Mouse (Mus musculus) left cerebral cortex, adult 8-10 months (tissue): ENCODE measurements at regions not wholly inside any gene's neighbourhood (a gene's known extent, or its start where the extent isn't known, plus 50 kb on each side); places are given as distances from the start of the nearest gene placed in this dataset.

Source experiments
- DNase-seq, 2 experiments: peaks; one replicate each; pipeline ENCODE4 v3.0.0; 2022; ENCODE audit warnings: low spot score in 2 of 2

DNA sequence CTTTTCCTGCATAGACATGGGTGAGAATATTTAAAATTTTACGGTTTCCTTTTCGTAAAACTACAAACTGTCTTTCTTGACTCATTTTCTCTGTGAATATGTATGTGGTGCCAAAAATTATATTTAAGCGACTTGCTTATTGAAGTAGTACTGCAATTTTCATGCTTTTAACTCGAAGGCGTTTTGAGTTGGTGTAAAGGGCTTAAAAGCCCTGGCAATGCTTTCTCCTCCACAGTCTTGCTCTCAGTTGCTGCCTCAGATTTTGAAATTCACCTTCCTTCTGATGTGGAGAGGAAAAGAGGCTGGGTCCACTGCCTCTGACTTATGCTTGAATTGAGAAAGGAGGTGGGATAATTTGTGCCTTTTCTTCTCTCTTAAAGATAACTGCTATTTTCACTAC, 629.6 kb upstream of the Nrsn1 start:
- DNase-seq = no peak

DNA sequence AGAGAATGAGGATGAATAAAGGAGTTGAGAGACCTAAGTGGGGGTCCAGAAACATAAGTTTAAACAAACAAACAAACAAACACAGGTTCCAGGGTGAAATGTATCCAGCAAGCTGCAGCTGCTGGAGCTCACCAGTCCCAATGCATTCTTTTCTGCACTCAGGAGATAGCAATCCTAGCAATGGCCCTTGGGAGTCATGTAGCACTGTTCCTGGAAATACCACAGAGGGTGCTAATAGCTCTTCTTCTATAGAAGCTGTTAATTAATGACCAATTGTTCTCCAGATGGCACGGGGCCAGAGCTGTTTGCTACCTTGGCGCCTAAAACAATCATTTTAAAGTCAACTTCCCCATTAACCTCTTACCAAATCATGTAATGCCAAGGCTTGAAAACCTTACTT, 622.8 kb upstream of the Nrsn1 start:
- DNase-seq = no peak

DNA sequence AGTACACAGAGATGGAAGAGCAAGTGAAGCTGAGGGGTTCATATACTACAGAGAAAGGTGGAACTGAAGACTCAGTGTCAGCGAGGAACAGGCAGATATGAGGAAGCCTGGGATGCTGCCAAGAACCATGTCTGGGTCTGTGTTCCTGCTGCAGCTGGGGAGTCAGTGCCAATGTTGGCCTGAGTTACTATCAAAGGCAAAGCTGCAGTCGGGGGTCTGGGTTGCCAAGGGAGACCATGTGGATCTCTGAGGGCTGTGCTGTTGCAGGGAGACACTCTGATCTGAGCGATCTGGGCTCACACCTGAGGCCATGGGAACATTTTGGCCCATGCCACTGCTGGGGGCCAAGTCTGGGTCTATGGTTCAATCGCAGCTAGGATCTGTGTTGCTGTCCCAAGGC, 612.5 kb upstream of the Nrsn1 start:
- DNase-seq = no peak

- no peak for DNase-seq
Observed at GRCm38 (mm10) chr13:25868923-25869322, 598.6 kb upstream of the Nrsn1 start.

- DNase-seq = no peak
Observed at GRCm38 (mm10) chr13:25858207-25858606, 587.9 kb upstream of the Nrsn1 start.

GRCm38 (mm10) chr13:25857569-25857968, 587.3 kb upstream of the Nrsn1 start:
- no peak for DNase-seq

DNA sequence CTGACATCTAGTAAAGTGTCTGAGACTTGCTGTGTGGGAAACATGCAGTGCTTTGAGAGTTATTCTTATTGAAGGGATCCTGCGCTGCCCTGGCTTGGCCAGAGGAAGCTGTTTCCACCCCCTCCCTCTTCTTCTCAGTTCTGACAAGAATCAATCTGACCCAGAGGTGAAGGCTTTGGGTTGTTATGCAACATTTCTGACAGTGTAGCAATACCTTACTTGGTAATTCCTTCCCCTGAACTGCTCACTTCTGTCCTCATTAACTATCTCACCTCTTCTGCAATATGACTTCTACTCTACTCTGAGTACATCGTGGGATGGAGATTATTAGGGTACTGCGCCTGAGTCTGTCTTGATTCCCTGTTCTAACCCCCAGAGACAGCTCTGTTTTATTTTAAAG, 586.8 kb upstream of the Nrsn1 start:
- no peak for DNase-seq

DNA sequence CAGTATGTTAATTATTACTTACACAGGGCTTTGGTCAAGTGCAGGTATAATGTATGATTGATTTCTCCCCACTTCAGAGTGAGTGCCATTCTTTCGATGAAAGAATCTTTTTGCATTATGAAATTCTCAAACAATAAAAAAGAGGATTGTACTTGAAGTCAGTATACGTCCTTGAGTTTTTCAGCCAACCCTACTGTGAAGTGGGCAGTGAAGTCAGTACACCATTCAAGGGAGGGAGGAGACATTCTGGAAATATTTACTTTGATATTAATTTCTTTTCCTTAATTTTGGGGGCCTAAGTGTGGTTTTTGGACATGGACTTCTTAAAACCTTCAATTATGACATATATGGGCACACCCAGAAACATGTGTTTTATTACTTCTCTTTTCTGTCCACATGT, 586.2 kb upstream of the Nrsn1 start:
- DNase-seq = no peak

DNA sequence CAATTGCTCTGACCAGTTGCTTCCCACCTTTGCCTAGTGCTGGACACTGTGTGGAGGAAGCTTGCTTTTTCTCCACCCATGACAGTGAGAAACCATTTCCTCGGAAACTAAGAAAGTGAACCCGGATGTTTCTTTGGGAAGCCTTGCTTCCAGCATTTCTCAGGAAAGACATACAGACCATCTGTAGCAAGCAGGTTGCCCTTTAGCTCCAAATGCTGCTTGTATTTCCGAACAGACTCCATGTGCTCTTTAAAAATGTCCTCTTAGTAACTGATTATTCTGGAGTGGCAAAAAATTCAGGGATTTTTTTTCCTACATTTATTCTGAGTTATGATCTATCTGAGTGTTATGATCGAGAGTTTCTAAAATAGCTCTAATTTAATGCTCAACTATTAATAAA, 577.9 kb upstream of the Nrsn1 start:
- DNase-seq = no peak

GRCm38 (mm10) chr13:25838237-25838636, 567.9 kb upstream of the Nrsn1 start:
- no peak for DNase-seq

DNA sequence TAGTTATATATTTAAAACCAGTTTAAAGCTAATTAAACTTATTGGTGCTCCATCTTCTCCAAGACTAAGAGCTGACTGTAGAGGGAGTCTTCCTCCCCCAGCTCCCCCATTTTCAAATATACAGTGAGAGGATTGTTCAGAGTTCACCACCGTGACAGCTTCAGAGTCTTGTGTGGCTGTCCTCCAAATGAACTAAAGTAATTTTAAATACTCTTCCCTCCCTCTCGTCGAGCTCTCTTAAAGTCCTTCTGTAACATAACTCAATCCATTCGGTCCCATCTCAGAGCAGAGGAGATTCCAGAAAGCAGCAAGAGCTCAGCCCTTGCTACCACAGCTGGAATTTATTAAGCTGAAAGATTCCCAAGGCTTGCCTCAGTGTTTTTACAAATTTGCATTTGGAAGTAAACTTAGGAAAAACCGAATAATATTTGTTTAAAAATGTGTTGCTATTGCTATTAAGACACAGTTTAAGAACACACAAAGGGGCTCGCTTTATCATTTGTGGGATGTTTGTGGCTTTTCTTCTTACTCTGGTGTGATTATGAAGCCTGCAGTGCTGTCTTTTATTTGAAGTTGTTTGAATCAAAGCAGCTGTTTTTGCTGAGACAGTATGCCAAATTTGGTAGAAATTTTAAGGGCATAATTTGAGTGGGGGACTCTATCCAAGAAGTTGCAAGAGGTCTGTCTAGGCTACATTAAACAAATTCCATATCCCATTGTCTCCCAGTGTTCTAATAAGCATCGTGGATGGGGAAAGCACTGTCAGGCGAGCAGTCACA, 559.0 kb upstream of the Nrsn1 start:
- DNase-seq = no peak

- DNase-seq = no peak
Observed at GRCm38 (mm10) chr13:25808564-25809253, 538.4 kb upstream of the Nrsn1 start.

DNA sequence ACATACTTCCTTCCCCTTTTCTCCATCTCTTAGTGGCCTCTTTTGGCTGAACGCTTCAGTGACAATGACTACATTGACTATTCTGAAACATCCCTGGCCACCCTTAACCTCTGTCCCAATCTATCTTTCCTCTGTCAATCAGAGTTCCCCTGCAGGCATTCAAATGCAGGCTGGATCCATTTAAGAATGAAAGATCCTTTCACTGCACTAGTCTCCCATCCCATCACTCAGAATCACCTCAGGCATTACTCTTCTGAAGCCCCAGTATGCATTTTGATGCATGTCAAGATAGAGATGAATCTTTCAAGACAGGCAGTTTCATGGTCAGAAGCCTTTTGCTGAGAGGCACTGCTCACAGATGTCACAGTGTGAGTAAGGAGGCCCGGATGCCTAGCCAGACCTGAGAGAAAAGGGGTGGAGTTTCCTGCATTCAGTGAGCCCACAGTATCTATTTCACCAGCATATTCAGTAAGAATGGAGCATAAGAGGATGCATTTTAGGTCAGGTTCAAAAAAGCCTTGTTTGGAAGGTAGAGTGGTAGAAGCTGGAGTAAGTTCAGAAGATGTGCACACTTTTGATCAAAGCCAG, 523.0 kb upstream of the Nrsn1 start:
- DNase-seq = no peak

- DNase-seq = no peak
Observed at GRCm38 (mm10) chr13:25781161-25781560, 510.9 kb upstream of the Nrsn1 start.

DNA sequence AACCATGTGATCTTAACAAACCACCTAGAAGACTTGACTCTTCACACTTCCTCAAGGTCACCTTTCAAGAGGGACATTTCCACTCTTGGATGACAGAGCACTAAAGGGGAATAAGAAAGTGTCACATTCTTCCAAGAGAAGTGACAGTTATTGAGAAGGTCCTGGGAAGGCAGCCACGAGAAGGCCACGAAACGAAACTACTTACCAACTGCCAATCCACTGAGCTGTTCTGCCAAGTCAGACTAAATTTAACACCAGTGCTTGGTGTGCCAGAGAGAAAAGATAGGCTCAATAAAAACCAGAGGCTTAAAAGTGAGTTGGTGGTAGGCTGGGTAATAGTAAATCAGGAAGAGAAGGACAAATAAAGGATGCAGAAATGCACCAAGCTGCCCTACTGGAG, 507.4 kb upstream of the Nrsn1 start:
- no peak for DNase-seq

GRCm38 (mm10) chr13:25774586-25775182, 504.4 kb upstream of the Nrsn1 start:
- no peak for DNase-seq

DNA sequence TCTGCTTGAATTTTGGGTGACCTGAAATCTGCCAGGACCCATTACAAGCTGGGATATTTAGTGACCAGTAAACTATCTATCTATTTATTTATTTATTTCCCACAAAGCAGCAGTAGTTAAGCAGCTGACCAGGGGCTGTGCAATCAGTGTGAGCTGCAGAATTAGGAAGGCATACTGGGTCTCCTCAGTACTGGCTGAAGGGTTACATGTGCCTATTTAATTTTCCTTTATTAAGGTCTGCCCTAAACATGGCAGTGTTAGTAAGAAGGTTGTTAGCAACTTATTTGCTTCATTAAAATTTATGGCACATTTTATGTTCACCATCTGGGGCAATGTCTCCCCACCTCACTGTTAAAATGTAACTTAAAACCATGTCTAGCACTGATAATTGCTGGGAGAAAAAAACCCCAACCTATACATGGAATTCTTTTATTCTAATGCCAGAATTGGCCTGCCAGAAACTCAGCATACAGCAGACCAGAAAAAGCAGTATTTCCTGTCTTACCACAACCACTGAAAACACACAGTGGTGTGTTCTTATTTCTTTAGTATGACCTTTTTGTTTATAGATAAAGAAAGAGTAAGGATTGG, 484.3 kb upstream of the Nrsn1 start:
- DNase-seq = no peak

- no peak for DNase-seq
Observed at GRCm38 (mm10) chr13:25751409-25751777, 481.1 kb upstream of the Nrsn1 start.

GRCm38 (mm10) chr13:25750460-25751408, 480.4 kb upstream of the Nrsn1 start:
- no peak for DNase-seq

GRCm38 (mm10) chr13:25738601-25739000, 468.3 kb upstream of the Nrsn1 start:
- peak in 1 of 2 experiments; percentile 6 for DNase-seq
